Mouse (Mus musculus): ENCODE data around the gene Ect2l. TPM values are rescaled to one million over a fixed set of nuclear protein-coding genes. Genes with fewer than 3 reads are reported as not detected.

Gene Ect2l
- polyA plus RNA-seq, 1 experiment from 2014 or later = not detected

DNA sequence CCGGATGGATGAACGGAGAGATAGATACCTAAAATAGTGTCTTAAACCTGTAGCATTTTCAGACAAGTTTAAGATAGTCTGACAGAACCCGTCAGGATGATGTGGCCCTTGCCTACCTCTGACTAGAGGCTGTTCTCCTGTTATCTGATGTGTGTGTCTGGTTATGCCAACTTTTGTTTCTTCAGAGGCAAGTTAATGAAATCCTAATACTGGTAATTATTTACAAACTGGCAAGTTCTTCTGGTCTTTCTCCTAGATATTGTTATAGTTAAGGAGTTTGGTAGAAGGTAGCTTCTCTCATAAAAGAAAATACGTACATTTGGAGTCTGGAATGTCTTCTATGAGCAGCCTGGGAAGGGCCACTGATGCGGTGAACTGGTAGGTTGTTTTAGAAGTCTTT, 80.4 kb downstream of the Ect2l start:
- Histone ChIP-seq H3K9ac (ENCODE audit: low read depth, low read length) (no peak overlapping the region), H3K4me2 (ENCODE audit: low read depth, low read length) (no peak overlapping the region), H3K4me1 (ENCODE audit: control insufficient read depth, low read depth, low read length) (no peaks in the 10 kb centered on the region; the same call in 1 of the 2 replicates), H3K27me3 (ENCODE audit: control insufficient read depth, insufficient read depth, low read depth, low read length) (no peaks in the 10 kb centered on the region), H3K4me3 (ENCODE audit: low read depth, low read length) (no peak overlapping the region), H3K36me3 (ENCODE audit: control insufficient read depth, insufficient read depth) (no peaks in the 10 kb centered on the region), H3K27ac (ENCODE audit: low read length) (no peak overlapping the region), H3K9me3 (replicated peaks; ENCODE audit: control insufficient read depth, low read length) (no peaks in the 10 kb centered on the region)
- 83% methylated on average over 5 of the region's 5 CpGs for WGBS (ENCODE audit: insufficient replicate concordance)
- no peak for ATAC-seq (ENCODE audit: low read depth)

DNA sequence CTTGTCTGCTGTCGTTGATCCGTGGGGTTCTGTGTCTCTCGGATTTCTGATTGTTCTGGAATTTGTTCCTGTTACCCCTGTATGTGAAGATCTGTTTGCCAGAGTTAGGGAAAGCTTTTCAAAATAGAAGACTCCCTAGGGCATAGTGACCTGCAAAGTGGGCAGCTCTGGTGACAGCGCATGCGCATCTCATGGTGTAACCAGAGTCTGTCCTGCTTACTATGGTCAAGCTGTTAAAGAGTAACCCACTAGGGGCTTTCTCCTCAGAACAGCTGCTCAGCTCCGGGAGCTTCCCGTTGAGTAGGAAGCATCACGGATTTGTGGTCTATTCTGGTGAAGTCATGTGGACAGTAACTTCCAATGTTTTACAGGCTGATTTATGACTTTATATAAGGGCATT, 92.4 kb downstream of the Ect2l start:
- H3K4me3 ChIP-seq (ENCODE audit: low read depth, low read length) = no peak overlapping the region
- no peak overlapping the region for H3K4me2 ChIP-seq (ENCODE audit: low read depth, low read length)
- no peaks in the 10 kb centered on the region for H3K9me3 ChIP-seq (replicated peaks; ENCODE audit: control insufficient read depth, low read length)
- WGBS (ENCODE audit: insufficient replicate concordance) = 84% methylated on average over 8 of the region's 8 CpGs
- no peak overlapping the region for H3K9ac ChIP-seq (ENCODE audit: low read depth, low read length)
- no peak for ATAC-seq (ENCODE audit: low read depth)
- H3K27ac ChIP-seq (ENCODE audit: low read length) = no peak overlapping the region
- no peaks in the 10 kb centered on the region for H3K4me1 ChIP-seq (ENCODE audit: control insufficient read depth, low read depth, low read length)
- H3K36me3 ChIP-seq (ENCODE audit: control insufficient read depth, insufficient read depth) = peaks cover 17% of the 10 kb centered on the region
- H3K27me3 ChIP-seq (ENCODE audit: control insufficient read depth, insufficient read depth, low read depth, low read length) = no peaks in the 10 kb centered on the region

DNA sequence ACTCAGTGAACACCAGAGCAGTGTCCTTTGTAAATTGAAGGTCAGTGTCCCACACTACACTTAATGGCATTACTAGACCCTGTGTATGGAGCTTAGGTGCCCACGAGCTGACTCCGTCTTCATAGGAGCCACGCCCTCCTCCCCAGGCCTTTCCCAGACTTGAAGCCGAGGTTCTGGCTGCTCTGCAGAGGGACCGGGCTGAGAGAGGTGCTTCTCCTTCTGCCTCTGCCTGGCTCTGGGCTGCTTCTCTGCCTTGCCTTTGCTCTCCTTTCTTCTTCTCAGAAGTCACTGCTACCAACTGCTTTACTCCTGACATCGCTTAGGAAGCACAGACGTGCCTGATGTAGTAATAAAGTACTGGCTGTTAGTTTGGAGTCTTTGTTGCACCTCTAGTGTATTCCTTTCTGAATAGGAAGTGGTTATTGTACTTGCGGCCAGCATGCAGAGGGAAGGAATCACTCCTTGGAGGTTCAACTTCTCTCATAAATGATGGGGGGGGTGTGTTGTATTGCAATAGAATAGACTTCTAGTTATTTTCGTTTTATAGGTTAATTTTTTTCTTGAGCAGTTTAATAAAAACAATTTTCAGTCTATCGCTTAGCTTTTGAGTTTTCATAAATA, 97.1 kb downstream of the Ect2l start:
- WGBS (ENCODE audit: insufficient replicate concordance) = 60% methylated on average over 10 of the region's 10 CpGs
- Histone ChIP-seq H3K9me3 (replicated peaks; ENCODE audit: control insufficient read depth, low read length) (no peaks in the 10 kb centered on the region), H3K4me3 (ENCODE audit: low read depth, low read length) (no peak overlapping the region), H3K27ac (ENCODE audit: low read length) (no peak overlapping the region), H3K4me1 (ENCODE audit: control insufficient read depth, low read depth, low read length) (no peaks in the 10 kb centered on the region), H3K27me3 (ENCODE audit: control insufficient read depth, insufficient read depth, low read depth, low read length) (no peaks in the 10 kb centered on the region), H3K9ac (ENCODE audit: low read depth, low read length) (no peak overlapping the region), H3K36me3 (ENCODE audit: control insufficient read depth, insufficient read depth) (peaks cover 3% of the 10 kb centered on the region; the same call in 1 of the 2 replicates), H3K4me2 (ENCODE audit: low read depth, low read length) (no peak overlapping the region)
- no peak for ATAC-seq (ENCODE audit: low read depth)

DNA sequence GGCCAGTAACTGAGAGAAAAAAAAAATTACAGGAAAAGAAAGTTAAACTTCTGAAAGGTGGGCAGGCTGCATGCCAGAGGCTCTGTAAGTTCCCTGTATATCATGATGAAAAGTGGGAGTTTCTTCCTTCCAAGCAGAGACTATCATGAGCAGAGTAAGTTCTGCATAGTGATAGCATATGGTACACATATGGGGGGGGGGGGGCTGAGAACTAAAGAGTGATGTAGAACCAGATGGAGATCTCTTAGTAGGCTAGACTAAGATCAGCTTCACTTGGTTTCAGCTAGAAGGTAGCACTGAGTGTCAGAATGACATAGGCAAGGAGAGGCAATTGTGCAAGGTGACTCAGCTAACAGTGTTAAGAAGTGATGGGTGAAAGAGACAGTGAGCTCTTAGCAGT, 99.8 kb downstream of the Ect2l start:
- no peaks in the 10 kb centered on the region for H3K9me3 ChIP-seq (replicated peaks; ENCODE audit: control insufficient read depth, low read length)
- no peak overlapping the region for H3K9ac ChIP-seq (ENCODE audit: low read depth, low read length)
- H3K27ac ChIP-seq (ENCODE audit: low read length) = no peak overlapping the region
- H3K4me2 ChIP-seq (ENCODE audit: low read depth, low read length) = no peak overlapping the region
- H3K27me3 ChIP-seq (ENCODE audit: control insufficient read depth, insufficient read depth, low read depth, low read length) = no peaks in the 10 kb centered on the region
- no peaks in the 10 kb centered on the region for H3K36me3 ChIP-seq (ENCODE audit: control insufficient read depth, insufficient read depth)
- no peak overlapping the region for H3K4me3 ChIP-seq (ENCODE audit: low read depth, low read length)
- no peak for ATAC-seq (ENCODE audit: low read depth)
- no peaks in the 10 kb centered on the region for H3K4me1 ChIP-seq (ENCODE audit: control insufficient read depth, low read depth, low read length)

DNA sequence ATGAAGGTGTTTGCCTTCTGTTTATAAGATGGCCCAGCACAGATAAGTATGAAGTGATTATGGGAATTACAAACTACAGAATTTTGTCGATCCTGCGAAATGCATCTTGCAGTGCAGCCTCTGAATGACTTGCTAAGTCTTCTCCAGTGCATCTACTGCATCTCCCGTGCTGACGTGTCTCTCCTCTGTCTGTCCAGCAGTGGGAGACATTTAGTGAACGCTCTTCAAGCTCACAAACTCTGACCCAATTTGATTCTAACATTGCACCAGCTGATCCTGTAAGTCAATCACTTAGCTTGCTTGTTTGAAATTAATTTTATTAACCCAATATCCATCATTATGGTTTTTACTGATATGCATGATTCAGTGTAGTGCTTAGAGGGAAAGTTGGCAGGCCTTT, 103.2 kb downstream of the Ect2l start:
- no peak overlapping the region for H3K4me3 ChIP-seq (ENCODE audit: low read depth, low read length)
- no peaks in the 10 kb centered on the region for H3K9me3 ChIP-seq (replicated peaks; ENCODE audit: control insufficient read depth, low read length)
- no peaks in the 10 kb centered on the region for H3K4me1 ChIP-seq (ENCODE audit: control insufficient read depth, low read depth, low read length)
- H3K9ac ChIP-seq (ENCODE audit: low read depth, low read length) = no peak overlapping the region
- 76% methylated on average over 5 of the region's 5 CpGs for WGBS (ENCODE audit: insufficient replicate concordance)
- no peak for ATAC-seq (ENCODE audit: low read depth)
- H3K36me3 ChIP-seq (ENCODE audit: control insufficient read depth, insufficient read depth) = no peaks in the 10 kb centered on the region
- H3K4me2 ChIP-seq (ENCODE audit: low read depth, low read length) = no peak overlapping the region
- no peaks in the 10 kb centered on the region for H3K27me3 ChIP-seq (ENCODE audit: control insufficient read depth, insufficient read depth, low read depth, low read length)
- H3K27ac ChIP-seq (ENCODE audit: low read length) = no peak overlapping the region

DNA sequence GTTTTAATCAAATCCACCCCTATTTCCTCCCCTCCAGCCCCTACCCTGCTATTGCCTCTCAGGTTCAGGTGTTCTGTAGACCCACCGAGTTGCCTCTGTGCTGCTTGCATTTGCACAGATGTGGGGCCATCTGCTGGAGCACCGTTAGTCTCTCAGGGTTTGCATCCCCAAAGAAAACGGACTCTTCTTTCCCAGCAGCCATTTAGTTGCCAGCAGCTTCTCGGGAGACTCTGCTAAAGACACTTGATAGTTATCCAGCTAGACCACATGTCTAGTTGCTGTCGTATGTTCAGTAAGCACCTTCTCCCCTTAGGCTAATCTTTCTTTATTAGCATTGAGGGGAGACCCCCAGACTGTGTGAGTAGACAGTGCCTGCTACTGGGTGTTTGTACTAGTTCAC, 108.5 kb downstream of the Ect2l start:
- Histone ChIP-seq H3K4me1 (ENCODE audit: control insufficient read depth, low read depth, low read length) (no peaks in the 10 kb centered on the region), H3K36me3 (ENCODE audit: control insufficient read depth, insufficient read depth) (no peaks in the 10 kb centered on the region), H3K27ac (ENCODE audit: low read length) (no peak overlapping the region), H3K27me3 (ENCODE audit: control insufficient read depth, insufficient read depth, low read depth, low read length) (no peaks in the 10 kb centered on the region), H3K4me3 (ENCODE audit: low read depth, low read length) (no peak overlapping the region), H3K9me3 (replicated peaks; ENCODE audit: control insufficient read depth, low read length) (no peaks in the 10 kb centered on the region), H3K9ac (ENCODE audit: low read depth, low read length) (no peak overlapping the region), H3K4me2 (ENCODE audit: low read depth, low read length) (no peak overlapping the region)
- 65% methylated on average over 5 of the region's 5 CpGs for WGBS (ENCODE audit: insufficient replicate concordance)
- no peak for ATAC-seq (ENCODE audit: low read depth)

DNA sequence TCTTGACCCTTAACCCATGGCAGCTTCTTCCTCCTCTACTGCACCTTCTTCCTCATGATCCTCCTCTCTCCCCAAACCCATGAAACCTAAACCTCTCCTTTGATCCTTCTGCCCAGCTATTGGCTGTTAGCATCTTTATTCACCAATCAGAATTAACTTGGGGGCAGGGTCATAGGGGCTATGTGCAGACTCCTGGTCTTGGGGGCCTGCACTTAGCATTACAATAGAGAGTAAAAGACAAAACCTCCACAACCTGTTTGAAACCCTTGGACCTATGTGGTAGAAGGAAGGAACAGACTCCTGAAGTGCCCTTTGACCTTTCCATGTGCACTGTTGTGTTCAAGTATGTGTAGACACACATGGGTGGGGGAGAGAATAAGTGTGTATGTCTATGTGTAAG, 120.0 kb downstream of the Ect2l start:
- H3K4me3 ChIP-seq (ENCODE audit: low read depth, low read length) = no peak overlapping the region
- ATAC-seq (ENCODE audit: low read depth) = no peak

DNA sequence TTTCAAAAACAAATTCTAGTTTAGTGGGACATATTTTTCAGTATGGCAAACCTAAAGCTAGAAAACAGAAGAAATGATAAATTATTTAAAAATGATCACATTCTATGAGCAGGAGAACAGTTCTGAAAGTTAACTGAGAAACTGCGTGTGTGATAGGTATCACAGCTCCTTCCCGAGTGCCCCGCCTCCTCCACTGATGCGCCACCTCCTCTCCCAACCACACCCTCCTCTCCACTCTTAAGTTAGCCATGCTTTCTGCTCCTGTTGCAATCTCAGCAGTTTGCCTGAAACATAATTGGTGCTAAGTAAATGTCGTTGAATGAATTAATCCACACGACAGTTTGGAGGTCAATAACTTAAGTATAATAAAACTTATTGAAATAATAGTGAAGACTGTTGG, 127.9 kb downstream of the Ect2l start:
- Histone ChIP-seq H3K4me3 (ENCODE audit: low read depth, low read length) (no peak overlapping the region), H3K27ac (ENCODE audit: low read length) (no peak overlapping the region), H3K9me3 (replicated peaks; ENCODE audit: control insufficient read depth, low read length) (no peaks in the 10 kb centered on the region), H3K9ac (ENCODE audit: low read depth, low read length) (no peak overlapping the region), H3K27me3 (ENCODE audit: control insufficient read depth, insufficient read depth, low read depth, low read length) (no peaks in the 10 kb centered on the region), H3K36me3 (ENCODE audit: control insufficient read depth, insufficient read depth) (no peaks in the 10 kb centered on the region), H3K4me1 (ENCODE audit: control insufficient read depth, low read depth, low read length) (no peaks in the 10 kb centered on the region), H3K4me2 (ENCODE audit: low read depth, low read length) (no peak overlapping the region)
- ATAC-seq (ENCODE audit: low read depth) = no peak
- 62% methylated on average over 6 of the region's 6 CpGs for WGBS (ENCODE audit: insufficient replicate concordance)

More for the DNA sequence above, 120.0 kb downstream of the Ect2l start:
- H3K36me3 ChIP-seq (ENCODE audit: control insufficient read depth, insufficient read depth) = no peaks in the 10 kb centered on the region
- no peaks in the 10 kb centered on the region for H3K27me3 ChIP-seq (ENCODE audit: control insufficient read depth, insufficient read depth, low read depth, low read length)
- no peak overlapping the region for H3K9ac ChIP-seq (ENCODE audit: low read depth, low read length)
- H3K9me3 ChIP-seq (replicated peaks; ENCODE audit: control insufficient read depth, low read length) = no peaks in the 10 kb centered on the region
- no peaks in the 10 kb centered on the region for H3K4me1 ChIP-seq (ENCODE audit: control insufficient read depth, low read depth, low read length)
- no peak overlapping the region for H3K4me2 ChIP-seq (ENCODE audit: low read depth, low read length)
- H3K27ac ChIP-seq (ENCODE audit: low read length) = no peak overlapping the region

DNA sequence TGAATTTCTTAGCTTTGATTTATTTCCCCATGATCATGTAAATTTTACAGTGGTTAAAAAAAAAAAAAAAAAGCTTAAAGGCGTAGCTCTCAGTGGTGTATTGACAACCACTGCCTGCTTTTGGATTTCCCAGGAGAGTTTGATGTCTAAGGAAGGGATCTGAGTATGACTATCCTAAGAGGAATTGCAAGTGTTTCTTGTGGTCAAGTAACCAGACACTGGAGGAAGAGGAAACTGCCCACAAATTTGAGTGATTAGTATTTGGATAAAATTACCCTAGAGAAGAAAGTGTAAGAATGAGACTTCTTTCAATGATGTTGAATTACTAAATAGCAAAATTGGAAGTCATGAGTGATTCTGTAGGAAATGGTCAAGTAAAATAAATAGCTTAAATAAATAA, 129.2 kb downstream of the Ect2l start:
- Histone ChIP-seq H3K4me2 (ENCODE audit: low read depth, low read length) (no peak overlapping the region), H3K9me3 (replicated peaks; ENCODE audit: control insufficient read depth, low read length) (no peaks in the 10 kb centered on the region), H3K9ac (ENCODE audit: low read depth, low read length) (no peak overlapping the region), H3K4me3 (ENCODE audit: low read depth, low read length) (no peak overlapping the region), H3K27me3 (ENCODE audit: control insufficient read depth, insufficient read depth, low read depth, low read length) (no peaks in the 10 kb centered on the region), H3K4me1 (ENCODE audit: control insufficient read depth, low read depth, low read length) (no peaks in the 10 kb centered on the region), H3K36me3 (ENCODE audit: control insufficient read depth, insufficient read depth) (no peaks in the 10 kb centered on the region), H3K27ac (ENCODE audit: low read length) (no peak overlapping the region)
- 77% methylated on average over 1 of the region's 1 CpGs for WGBS (ENCODE audit: insufficient replicate concordance)
- ATAC-seq (ENCODE audit: low read depth) = no peak

All from liver, embryonic 16.5 days (tissue).